15 mouse cellular contexts compared by ENCODE assay signal in genomic region chr3:63439738-63440137, GRCm38 (mm10). TPM values are rescaled to one million over a fixed set of nuclear protein-coding genes. Genes with fewer than 3 reads are reported as not detected.
DNase-seq lines count a peak whose midpoint lies in the region; ATAC-seq and TF ChIP-seq lines count a peak whose summit lies in the region.
"Had no signal": no experiment of that assay in that cellular context is flagged by ENCODE, and none has a peak within 500 bp of the region (broad histone marks: within the 10 kb centered on the region; RNA-seq: fewer than 3 reads in every experiment).

No protein-coding gene starts in this region.

- H3K27me3 ChIP-seq in lung, postnatal 0 days (replicated peaks; ENCODE audit: insufficient read depth, low read length) = no peaks in the 10 kb centered on the region
- no peaks in the 10 kb centered on the region for H3K27me3 ChIP-seq in forebrain, embryonic 12.5 days

- peak; percentile 32; the same call in 1 of the 2 replicates for TF ChIP-seq EP300 in lung, postnatal 0 days (IDR thresholded peaks at IDR 0.05)

- H3K9me3 ChIP-seq in lung, postnatal 0 days (ENCODE audit: low read length) = no peaks in the 10 kb centered on the region
- peaks cover 5% of the 10 kb centered on the region; the same call in 1 of the 2 replicates for H3K9me3 ChIP-seq in forebrain, embryonic 12.5 days

- no peak overlapping the region for H3K9ac ChIP-seq in lung, postnatal 0 days (replicated peaks; ENCODE audit: low read depth)
- no peak overlapping the region for H3K9ac ChIP-seq in forebrain, embryonic 12.5 days
- H3K9ac ChIP-seq: liver, postnatal 0 days had no signal

- no peaks in the 10 kb centered on the region for H3K4me1 ChIP-seq in lung, postnatal 0 days (ENCODE audit: insufficient read depth, low read depth, low read length)
- no peaks in the 10 kb centered on the region for H3K4me1 ChIP-seq in forebrain, embryonic 12.5 days

- H3K27ac ChIP-seq in lung, postnatal 0 days (ENCODE audit: low read length) = peak overlapping the region; percentile 68
- H3K27ac ChIP-seq in forebrain, embryonic 12.5 days = no peak overlapping the region

- 64% methylated on average over 2 of the region's 2 CpGs for WGBS in lung, postnatal 0 days
- 82% methylated on average over 2 of the region's 2 CpGs for WGBS in forebrain, embryonic 12.5 days

- no peak for TF ChIP-seq CTCF in lung, postnatal 0 days (IDR thresholded peaks at IDR 0.05)

- H3K4me2 ChIP-seq in lung, postnatal 0 days (replicated peaks; ENCODE audit: low read depth, low read length) = no peak overlapping the region
- H3K4me2 ChIP-seq in forebrain, embryonic 12.5 days = no peak overlapping the region

- DNase-seq in gastrocnemius, adult 18-20 months (ENCODE audit: low spot score) = peak; percentile 59
- no peak for DNase-seq in gastrocnemius, postnatal 10 days
- peak; percentile 42 for DNase-seq in lung, postnatal 0 days (ENCODE audit: low spot score)
- no peak for DNase-seq in lung, postnatal 4 days
- DNase-seq in fibroblast of lung, adult 2 months (ENCODE audit: low read depth) = peak; percentile 61
- peak; percentile 1 for DNase-seq in lung, postnatal 25 days (ENCODE audit: low spot score)
- DNase-seq in spleen, postnatal 36 days (ENCODE audit: low spot score in 2 of 2) = no peak
- DNase-seq: liver, postnatal 0 days; thymus, postnatal 36 days had no signal

- ATAC-seq in lung, postnatal 0 days = peak; percentile 71
- no peak for ATAC-seq in forebrain, embryonic 12.5 days (ENCODE audit: low FRiP score)
- ATAC-seq: forebrain, embryonic 16.5 days; liver, postnatal 0 days; midbrain, embryonic 16.5 days had no signal

- no peaks in the 10 kb centered on the region for H3K36me3 ChIP-seq in lung, postnatal 0 days (ENCODE audit: insufficient read depth, low read length)
- H3K36me3 ChIP-seq in forebrain, embryonic 12.5 days (replicated peaks) = no peaks in the 10 kb centered on the region

- H3K4me3 ChIP-seq in lung, postnatal 0 days (ENCODE audit: low read depth, low read length) = no peak overlapping the region
- no peak overlapping the region for H3K4me3 ChIP-seq in forebrain, embryonic 12.5 days (replicated peaks)

RNA-seq across cellular contexts. Expression of gene Gm34302, which starts 43.9 kb away (rescaled TPM):
- 10 to 100 TPM; 76.9 to 85.7 TPM for total RNA-seq in gastrocnemius, adult 18-20 months (2021)
- total RNA-seq in gastrocnemius, postnatal 10 days (2021) = 10 to 100 TPM; 18.6 to 45.6 TPM
- polyA plus RNA-seq in lung, postnatal 0 days (2015; fragmentation: Nextera tagmentation; extraction: Ambion mirVana) = not detected in 2 replicates
- polyA plus RNA-seq in forebrain, embryonic 12.5 days (2016; fragmentation: Nextera tagmentation; extraction: Ambion mirVana) = not detected in 2 replicates
- total RNA-seq: neutrophil, adult 5-6 weeks had no signal
- polyA plus RNA-seq: embryonic facial prominence, embryonic 11.5 days; forebrain, embryonic 16.5 days; heart, embryonic 14.5 days; liver, postnatal 0 days; midbrain, embryonic 16.5 days had no signal

Comparison
In these comparisons a context has a peak if more than half of its experiments do, and no peak if none do; other contexts are left out.
1. DNase-seq: peak in gastrocnemius, adult 18-20 months (single experiment), lung, postnatal 0 days (single experiment), fibroblast of lung, adult 2 months (single experiment) and lung, postnatal 25 days (single experiment); none in gastrocnemius, postnatal 10 days (single experiment), lung, postnatal 4 days (0 of 2) and spleen, postnatal 36 days (0 of 2).